Mouse (Mus musculus) embryonic facial prominence, embryonic 10.5 days (tissue): ENCODE data around the gene Sprtn. TPM values are rescaled to one million over a fixed set of nuclear protein-coding genes. Genes with fewer than 3 reads are reported as not detected.

ENCODE experiments used
- DNase-seq: peaks from one replicate; pipeline ENCODE4 v3.0.0-alpha.2; 2017; ENCODE audit warnings: low spot score
- H3K27ac ChIP-seq: fragments of 300-500 bp; sonication (generic); replicated peaks from 2 replicates; pipeline ENCODE4 v1.5.1; 2016; ENCODE audit warnings: mild to moderate bottlenecking
- H3K27me3 ChIP-seq: fragments of 300-500 bp; sonication (generic); replicated peaks from 2 replicates; pipeline ENCODE4 v1.6.1; 2016; ENCODE audit warnings: low read depth, mild to moderate bottlenecking; ENCODE audit not compliant: poor library complexity, severe bottlenecking
- H3K36me3 ChIP-seq: fragments of 300-500 bp; sonication (generic); replicated peaks from 2 replicates; pipeline ENCODE4 v1.6.1; 2016; ENCODE audit warnings: mild to moderate bottlenecking, moderate library complexity
- H3K4me1 ChIP-seq: fragments of 300-500 bp; sonication (generic); 2 replicates; pipeline ENCODE4 v1.6.1; 2016
- H3K4me3 ChIP-seq: fragments of 300-500 bp; sonication (generic); 2 replicates; pipeline ENCODE4 v1.5.1; 2016; ENCODE audit warnings: mild to moderate bottlenecking, moderate library complexity
- H3K9me3 ChIP-seq: fragments of 300-500 bp; sonication (generic); 2 replicates; pipeline ENCODE4 v1.6.1; 2016; ENCODE audit warnings: mild to moderate bottlenecking
- WGBS: fragments of 180-500 bp; shearing (Covaris S2); methylation state at CpG from one replicate; pipeline ENCODE4 v1.1.7; 2016; 5-methylcytosine and 5-hydroxymethylcytosine counted together
- polyA plus RNA-seq: library from polyadenylated mRNA; unstranded; fragments of >200 nt; fragmentation: Nextera tagmentation; extraction: Ambion mirVana; gene quantifications from 2 replicates; pipeline ENCODE4 v1.2.1, GENCODE M21; 2016

The Sprtn gene
- polyA plus RNA-seq, 1 experiment from 2014 or later, result 9.5 TPM

DNA sequence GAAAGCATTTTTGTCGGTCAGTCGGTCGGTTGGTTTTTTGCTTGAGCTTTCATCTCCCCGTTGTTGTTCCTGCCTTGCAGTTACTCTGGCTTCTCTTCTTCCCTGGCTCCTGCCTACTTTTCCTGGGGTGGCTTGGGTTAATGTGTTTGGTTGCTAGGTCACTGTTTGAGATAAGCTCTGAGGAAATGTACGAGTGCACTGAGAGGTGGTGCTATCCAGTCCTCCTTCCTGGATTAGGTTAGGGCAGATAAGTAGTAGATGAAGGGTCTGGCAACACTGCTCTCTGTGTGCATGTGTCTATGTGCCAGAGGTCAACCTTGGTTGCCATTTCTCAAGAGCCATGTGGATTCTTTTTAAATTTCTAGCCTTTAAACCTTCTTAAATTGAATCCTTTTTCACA lies 25.0 kb upstream of the Sprtn start:
- no peak overlapping the region for H3K4me3 ChIP-seq
- H3K4me1 ChIP-seq, result no peaks in the 10 kb centered on the region
- peaks cover 81% of the 10 kb centered on the region for H3K36me3 ChIP-seq
- 92% methylated on average over 5 of the region's 5 CpGs for WGBS
- DNase-seq, result no peak
- no peak overlapping the region for H3K27ac ChIP-seq
- H3K9me3 ChIP-seq, result no peaks in the 10 kb centered on the region
- no peaks in the 10 kb centered on the region for H3K27me3 ChIP-seq

DNA sequence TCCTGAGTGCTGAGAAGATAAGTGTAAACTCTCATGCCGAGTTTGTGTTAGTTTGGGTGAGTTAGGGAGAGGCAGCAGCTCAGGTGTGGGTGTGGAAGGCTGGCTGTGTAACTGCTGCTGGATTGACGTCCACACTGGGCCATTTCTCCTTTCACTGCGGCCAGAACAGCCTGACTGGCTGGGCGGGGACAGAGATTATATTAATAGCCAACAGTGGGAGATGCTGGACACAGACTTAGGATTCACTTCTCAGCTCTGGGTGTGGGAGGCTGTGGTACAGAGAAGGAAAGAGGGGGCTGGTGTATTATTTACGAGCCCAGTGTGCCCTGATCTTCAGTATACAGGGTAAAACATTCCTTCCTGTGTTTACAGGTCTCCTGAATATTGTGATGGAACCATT lies 19.5 kb upstream of the Sprtn start:
- no peak for DNase-seq
- H3K4me3 ChIP-seq, result no peak overlapping the region
- H3K27ac ChIP-seq, result no peak overlapping the region
- H3K27me3 ChIP-seq, result no peaks in the 10 kb centered on the region
- H3K9me3 ChIP-seq, result no peaks in the 10 kb centered on the region
- no peaks in the 10 kb centered on the region for H3K4me1 ChIP-seq
- H3K36me3 ChIP-seq, result peaks cover 100% of the 10 kb centered on the region
- 90% methylated on average over 5 of the region's 5 CpGs for WGBS

DNA sequence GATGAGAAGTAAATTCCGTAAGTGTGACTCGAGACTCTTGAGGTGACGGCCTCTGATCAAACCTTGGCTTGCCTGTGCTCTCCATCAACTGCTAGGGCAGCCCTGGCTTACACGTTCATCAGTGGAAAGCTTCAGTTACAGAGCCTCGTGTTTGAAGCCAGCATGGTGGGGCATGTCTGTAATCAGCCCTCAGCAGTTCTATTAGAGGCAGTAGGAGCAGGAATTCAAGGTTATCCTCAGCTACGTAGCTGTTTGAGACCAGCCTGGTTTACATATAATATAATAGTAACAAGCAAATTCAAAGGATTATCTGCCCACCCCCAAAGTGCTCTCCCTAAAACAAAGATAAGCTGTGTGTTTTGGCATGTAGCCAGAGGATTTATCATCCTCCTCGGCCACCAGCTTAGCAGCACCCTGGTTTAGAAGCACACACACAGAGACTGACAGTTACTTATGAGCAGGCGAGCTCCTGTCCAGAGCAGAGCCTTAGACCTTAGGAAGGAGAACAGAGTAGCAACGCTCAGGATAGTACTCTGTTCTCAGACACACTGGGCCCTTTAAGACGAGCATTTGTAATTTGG lies 18.6 kb upstream of the Sprtn start:
- H3K4me1 ChIP-seq, result no peaks in the 10 kb centered on the region
- no peaks in the 10 kb centered on the region for H3K27me3 ChIP-seq
- DNase-seq, result no peak
- H3K9me3 ChIP-seq, result no peaks in the 10 kb centered on the region
- no peak overlapping the region for H3K27ac ChIP-seq
- WGBS, result 90% methylated on average over 10 of the region's 10 CpGs
- no peak overlapping the region for H3K4me3 ChIP-seq
- peaks cover 100% of the 10 kb centered on the region for H3K36me3 ChIP-seq

DNA sequence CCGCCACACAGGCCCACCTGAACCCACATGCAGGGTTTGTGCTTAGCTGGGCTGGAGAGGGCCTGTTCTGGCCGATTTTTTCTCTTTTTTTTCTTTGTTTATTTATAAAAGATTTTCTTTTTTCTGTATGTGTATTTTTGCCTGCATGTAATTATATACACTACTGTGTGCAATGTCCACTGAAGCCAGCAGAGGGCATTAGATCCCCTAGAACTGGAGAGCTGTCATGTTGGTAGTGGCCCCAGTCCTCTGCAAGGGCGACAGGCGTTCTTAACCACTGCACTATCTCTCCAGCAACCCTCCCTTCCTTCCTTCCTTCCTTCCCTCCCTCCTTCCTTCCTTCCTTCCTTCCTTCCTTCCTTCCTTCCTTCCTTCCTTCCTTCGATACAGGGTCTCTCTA lies 9.3 kb upstream of the Sprtn start:
- Histone ChIP-seq H3K36me3 (peaks cover 88% of the 10 kb centered on the region), H3K9me3 (peaks cover 11% of the 10 kb centered on the region; the same call in 1 of the 2 replicates), H3K4me1 (peaks cover 8% of the 10 kb centered on the region; the same call in 1 of the 2 replicates), H3K27me3 (no peaks in the 10 kb centered on the region), H3K4me3 (no peak overlapping the region), H3K27ac (no peak overlapping the region)
- DNase-seq, result no peak
- WGBS, result 93% methylated on average over 5 of the region's 5 CpGs

DNA sequence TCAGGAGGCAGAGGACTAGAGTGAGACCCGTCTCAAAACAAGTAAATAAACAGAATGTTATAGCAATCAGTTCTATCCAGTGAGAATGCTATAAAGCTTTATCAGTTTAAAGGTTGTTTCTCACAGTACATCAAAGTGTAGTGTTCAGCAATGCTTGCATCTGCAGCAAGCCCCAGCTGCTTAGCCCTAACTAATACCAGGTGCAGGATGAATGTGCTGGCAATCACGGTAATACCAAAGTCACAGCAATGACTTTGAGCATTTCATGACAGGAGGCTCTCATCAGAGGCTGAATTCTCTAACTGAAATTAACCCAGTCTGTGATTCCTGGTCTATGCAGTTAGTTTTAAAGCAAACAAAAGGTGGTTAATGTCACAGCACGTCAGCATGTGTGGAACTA lies 5.1 kb upstream of the Sprtn start:
- H3K27me3 ChIP-seq, result no peaks in the 10 kb centered on the region
- DNase-seq, result peak; percentile 49
- peaks cover 30% of the 10 kb centered on the region for H3K4me1 ChIP-seq
- peaks cover 9% of the 10 kb centered on the region; the same call in 1 of the 2 replicates for H3K9me3 ChIP-seq
- 62% methylated on average over 3 of the region's 3 CpGs for WGBS
- no peak overlapping the region for H3K27ac ChIP-seq
- peaks cover 70% of the 10 kb centered on the region for H3K36me3 ChIP-seq
- no peak overlapping the region for H3K4me3 ChIP-seq

DNA sequence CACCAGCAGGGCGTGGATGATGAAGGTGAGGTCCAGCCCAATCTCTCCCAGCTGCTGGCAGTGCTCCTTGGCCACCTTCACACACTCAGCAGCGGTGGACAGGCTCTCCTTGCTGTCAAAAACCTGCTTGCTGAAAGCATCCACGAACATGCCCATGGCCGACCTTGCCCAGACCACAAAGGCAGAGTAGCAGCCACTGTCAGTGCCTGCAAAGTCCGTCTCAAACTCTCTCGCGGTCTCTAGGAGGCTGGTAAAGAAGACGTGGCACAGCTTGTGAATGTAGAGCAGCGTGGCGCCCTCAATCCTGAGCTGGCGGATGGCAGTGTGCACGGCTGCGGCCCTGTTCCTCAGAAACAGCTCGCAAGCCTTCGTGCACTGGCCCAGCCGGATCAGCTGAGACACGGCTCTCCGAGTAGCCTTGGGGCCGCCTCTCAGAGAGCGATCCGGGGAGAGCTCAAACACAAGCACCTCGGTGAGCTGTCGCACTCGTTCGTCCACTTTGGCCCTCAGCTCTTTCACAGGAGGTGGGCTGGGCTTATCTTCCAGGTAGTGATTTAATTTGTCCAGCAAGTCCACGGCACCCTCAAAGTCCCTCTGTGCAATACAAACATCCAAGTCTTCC lies 1.6 kb upstream of the Sprtn start:
- 81% methylated on average over 26 of the region's 26 CpGs for WGBS
- no peak for DNase-seq
- H3K4me1 ChIP-seq, result peaks cover 40% of the 10 kb centered on the region
- no peaks in the 10 kb centered on the region for H3K27me3 ChIP-seq
- H3K9me3 ChIP-seq, result no peaks in the 10 kb centered on the region
- H3K4me3 ChIP-seq, result peak overlapping the region; percentile 98
- H3K27ac ChIP-seq, result peak overlapping the region; percentile 86; the same call in 1 of the 2 replicates
- H3K36me3 ChIP-seq, result peaks cover 54% of the 10 kb centered on the region

DNA sequence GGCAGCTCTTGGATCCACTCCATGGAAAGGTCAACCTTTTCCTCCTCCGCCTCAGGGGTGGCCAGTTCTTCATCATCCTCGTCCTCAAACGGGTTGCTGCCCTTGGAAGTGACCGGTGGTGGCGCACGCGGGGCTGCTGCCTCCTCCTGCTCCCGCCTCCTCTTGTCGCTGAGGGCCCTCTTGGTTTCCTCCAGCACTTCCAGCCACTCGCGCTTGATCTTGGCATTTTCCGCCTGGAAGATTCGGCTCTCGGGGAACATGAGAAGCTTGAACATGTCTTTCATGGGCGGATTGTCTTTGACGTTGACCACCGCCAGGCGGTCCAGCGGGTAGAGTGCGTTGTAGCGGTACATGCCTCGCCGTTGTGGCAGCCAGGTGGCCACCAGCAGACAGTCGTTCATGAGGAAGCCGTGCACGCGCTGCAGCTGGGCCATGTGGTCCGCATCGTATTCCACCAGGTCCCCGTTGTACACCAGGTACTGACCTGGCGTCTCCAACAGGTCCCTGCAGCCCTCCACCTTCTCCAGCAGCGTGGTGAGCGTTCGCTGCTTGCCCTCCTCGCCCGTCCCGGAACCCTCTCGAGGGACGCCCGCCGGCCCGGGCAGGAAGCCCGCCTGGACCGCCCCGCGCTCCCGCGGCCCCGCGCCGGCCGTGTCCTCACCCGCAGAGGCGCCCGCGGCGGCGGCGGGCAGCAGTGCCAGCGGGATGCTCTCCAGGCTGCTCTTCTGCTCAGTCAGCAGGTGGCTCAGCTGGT lies 877 bp upstream of the Sprtn start:
- Histone ChIP-seq H3K36me3 (peaks cover 53% of the 10 kb centered on the region), H3K27ac (peak overlapping the region; percentile 86), H3K27me3 (no peaks in the 10 kb centered on the region), H3K4me1 (peaks cover 42% of the 10 kb centered on the region), H3K9me3 (no peaks in the 10 kb centered on the region), H3K4me3 (peak overlapping the region; percentile 98)
- 2% methylated on average over 60 of the region's 60 CpGs for WGBS
- DNase-seq, result peak; percentile 81

DNA sequence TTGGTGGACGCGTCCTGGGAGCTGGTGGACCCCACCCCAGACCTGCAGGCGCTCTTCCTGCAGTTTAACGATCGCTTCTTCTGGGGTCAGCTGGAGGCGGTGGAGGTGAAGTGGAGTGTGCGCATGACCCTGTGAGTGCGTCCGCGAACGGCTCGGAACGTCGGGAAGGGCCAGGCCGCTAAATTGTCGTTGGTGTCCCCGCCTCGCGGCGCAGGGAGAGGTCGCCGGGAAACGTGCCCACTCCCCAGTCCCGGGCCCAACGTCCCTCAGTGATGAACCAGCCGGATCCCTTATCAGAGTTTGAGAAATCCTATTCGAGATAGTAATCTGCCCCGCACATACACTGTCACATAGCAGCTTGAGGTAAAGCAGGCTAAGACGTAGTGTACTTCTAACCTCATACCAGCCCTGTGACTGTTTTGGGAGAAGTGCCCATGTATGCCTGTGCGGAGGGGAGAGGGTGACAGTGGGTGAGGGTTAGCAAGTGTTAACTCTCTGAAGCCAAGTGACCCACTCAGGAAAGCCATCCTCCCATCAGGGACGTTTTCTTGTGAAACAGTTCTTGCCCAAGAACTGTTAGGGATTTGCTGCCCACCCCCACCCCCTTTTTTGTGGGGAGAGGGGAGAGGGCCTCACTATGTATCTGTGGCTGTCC lies 692 bp downstream of the Sprtn start:
- no peaks in the 10 kb centered on the region for H3K9me3 ChIP-seq
- no peak for DNase-seq
- no peaks in the 10 kb centered on the region for H3K27me3 ChIP-seq
- WGBS, result 7% methylated on average over 31 of the region's 31 CpGs
- H3K36me3 ChIP-seq, result peaks cover 64% of the 10 kb centered on the region
- peak overlapping the region; percentile 86 for H3K27ac ChIP-seq
- H3K4me1 ChIP-seq, result peaks cover 34% of the 10 kb centered on the region
- H3K4me3 ChIP-seq, result peak overlapping the region; percentile 98

DNA sequence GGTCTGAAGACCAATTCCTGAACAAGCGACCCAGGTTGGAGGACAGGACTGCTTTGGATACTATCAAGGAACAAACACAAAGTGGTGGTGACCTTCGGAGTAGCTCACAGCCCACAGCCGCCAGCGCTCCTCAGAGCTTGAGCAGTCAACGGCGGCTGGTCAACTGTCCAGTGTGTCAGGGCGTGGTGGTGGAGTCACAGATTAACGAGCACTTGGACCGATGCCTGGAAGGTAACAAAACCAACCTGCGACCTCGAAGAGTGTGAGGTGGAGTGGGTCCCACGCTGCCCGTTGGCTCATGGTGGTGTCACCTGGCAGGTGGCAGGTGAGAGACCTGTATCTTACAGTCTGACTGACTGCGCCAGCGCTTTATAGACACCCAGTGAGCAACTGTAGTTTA lies 5.5 kb downstream of the Sprtn start:
- Histone ChIP-seq H3K4me3 (no peak overlapping the region), H3K27ac (no peak overlapping the region), H3K27me3 (no peaks in the 10 kb centered on the region), H3K4me1 (peaks cover 10% of the 10 kb centered on the region), H3K9me3 (no peaks in the 10 kb centered on the region), H3K36me3 (peaks cover 86% of the 10 kb centered on the region)
- 95% methylated on average over 15 of the region's 15 CpGs for WGBS
- DNase-seq, result no peak

DNA sequence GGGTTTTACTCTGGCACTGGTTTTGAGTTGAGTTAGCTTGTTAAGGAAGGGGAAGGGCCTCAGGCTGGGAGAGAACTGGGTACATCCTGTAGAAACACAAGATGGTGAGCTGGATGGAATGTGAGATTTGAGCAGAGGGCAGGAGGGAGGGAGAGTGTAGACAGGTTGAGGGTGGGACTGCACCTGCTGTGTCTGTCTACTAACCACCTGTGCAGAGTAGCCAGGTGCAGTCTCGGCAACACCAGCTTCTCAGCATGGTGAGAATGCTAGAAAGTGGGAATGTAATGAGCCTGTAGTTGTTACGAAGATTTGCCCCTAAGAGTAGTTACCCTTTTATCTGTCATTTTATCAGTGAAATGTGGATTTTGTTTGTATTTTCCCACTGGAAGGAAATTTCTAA lies 7.8 kb downstream of the Sprtn start:
- WGBS, result 89% methylated on average over 2 of the region's 2 CpGs
- Histone ChIP-seq H3K27ac (no peak overlapping the region), H3K4me1 (0 out of 2 replicates have a peak, but pooled peaks cover 2% of the 10 kb centered on the region), H3K4me3 (no peak overlapping the region), H3K27me3 (no peaks in the 10 kb centered on the region), H3K9me3 (no peaks in the 10 kb centered on the region), H3K36me3 (peaks cover 96% of the 10 kb centered on the region)
- DNase-seq, result no peak

DNA sequence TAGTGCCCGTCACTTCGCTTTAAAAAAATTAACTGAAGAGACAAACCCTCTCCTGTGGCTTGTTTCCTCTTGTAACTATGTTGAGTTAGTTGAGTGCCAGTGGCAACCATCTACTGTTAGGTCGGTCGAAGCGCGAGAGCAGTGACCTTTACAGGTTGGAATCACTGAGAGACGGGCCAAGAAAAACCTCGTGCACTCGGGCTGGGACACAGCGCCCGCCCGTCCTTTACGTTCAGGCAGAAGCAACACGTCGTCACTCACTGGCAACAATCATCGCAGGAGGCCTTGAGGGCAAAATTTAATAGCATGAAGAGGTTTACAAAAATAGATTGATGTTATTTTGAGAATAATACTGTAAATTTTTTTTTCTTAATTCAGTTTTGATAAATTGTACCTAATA lies 12.2 kb downstream of the Sprtn start:
- Histone ChIP-seq H3K4me3 (no peak overlapping the region), H3K9me3 (0 out of 2 replicates have a peak, but pooled peaks cover 5% of the 10 kb centered on the region), H3K36me3 (peaks cover 100% of the 10 kb centered on the region), H3K4me1 (peaks cover 4% of the 10 kb centered on the region; the same call in 1 of the 2 replicates), H3K27me3 (no peaks in the 10 kb centered on the region), H3K27ac (no peak overlapping the region)
- WGBS, result 94% methylated on average over 16 of the region's 16 CpGs
- DNase-seq, result no peak

DNA sequence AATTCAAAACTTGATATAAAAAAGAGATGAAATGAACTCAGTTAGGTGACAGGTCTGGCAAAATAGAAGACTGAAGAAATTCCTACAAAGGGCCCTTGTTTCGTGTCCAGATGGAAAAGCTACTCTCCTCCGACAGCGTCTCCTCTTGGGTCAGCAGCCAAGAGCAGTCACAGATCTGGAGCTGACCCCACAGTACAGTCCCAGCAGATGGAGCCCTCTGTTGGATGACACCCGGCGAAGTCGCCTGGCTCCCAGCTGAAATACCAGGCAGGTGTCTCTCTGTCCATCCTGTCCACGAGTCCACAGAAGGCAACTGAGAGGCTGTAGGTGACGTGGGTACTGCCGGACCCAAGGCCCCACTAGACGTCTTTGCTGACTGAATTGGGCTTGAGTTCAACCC lies 12.7 kb downstream of the Sprtn start:
- WGBS, result 86% methylated on average over 10 of the region's 10 CpGs
- Histone ChIP-seq H3K9me3 (0 out of 2 replicates have a peak, but pooled peaks cover 5% of the 10 kb centered on the region), H3K36me3 (peaks cover 100% of the 10 kb centered on the region)

More for the DNA sequence above, 12.7 kb downstream of the Sprtn start:
- no peak for DNase-seq
- H3K4me3 ChIP-seq, result no peak overlapping the region
- no peak overlapping the region for H3K27ac ChIP-seq
- no peaks in the 10 kb centered on the region for H3K27me3 ChIP-seq
- H3K4me1 ChIP-seq, result peaks cover 4% of the 10 kb centered on the region; the same call in 1 of the 2 replicates
